Mouse (Mus musculus): ENCODE data around the gene Tmem41b.
"Not testable (repeated sequence)": the region's sequence is repeated elsewhere in the genome, so short reads cannot be mapped to it uniquely, and the experiment has no call there.

Gene Tmem41b

GRCm38 (mm10) chr7:109986775-109987174, at the start of gene Tmem41b:
Gene Tmem41b (minus strand): TSS chr7:109986929.
- DNase-seq (ENCODE audit: low read depth), result not testable (repeated sequence)

GRCm38 (mm10) chr7:110030342-110030741, 43.6 kb upstream of the Tmem41b start:
- DNase-seq (ENCODE audit: low read depth), result no peak

- no peak for DNase-seq (ENCODE audit: low read depth)
These were observed 42.1 kb upstream of the Tmem41b start for GRCm38 (mm10) chr7:110028826-110029225.

- no peak for DNase-seq (ENCODE audit: low read depth)
These were observed 39.9 kb upstream of the Tmem41b start for GRCm38 (mm10) chr7:110026594-110026993.

- DNase-seq (ENCODE audit: low read depth), result no peak
These were observed 36.8 kb upstream of the Tmem41b start for GRCm38 (mm10) chr7:110023553-110023952.

- no peak for DNase-seq (ENCODE audit: low read depth)
These were observed 32.1 kb upstream of the Tmem41b start for GRCm38 (mm10) chr7:110018631-110019482.

- peak; percentile 73 for DNase-seq (ENCODE audit: low read depth)
These were observed 31.4 kb upstream of the Tmem41b start, which contains the start of gene Ipo7 for GRCm38 (mm10) chr7:110018117-110018630. Gene Ipo7 (plus strand): TSS chr7:110018274.

GRCm38 (mm10) chr7:110014272-110014671, 27.5 kb upstream of the Tmem41b start:
- no peak for DNase-seq (ENCODE audit: low read depth)

GRCm38 (mm10) chr7:110011417-110011816, 24.7 kb upstream of the Tmem41b start:
- no peak for DNase-seq (ENCODE audit: low read depth)

- no peak for DNase-seq (ENCODE audit: low read depth)
These were observed 22.4 kb upstream of the Tmem41b start for GRCm38 (mm10) chr7:110009084-110009483.

- DNase-seq (ENCODE audit: low read depth), result no peak
These were observed 21.8 kb upstream of the Tmem41b start for GRCm38 (mm10) chr7:110008513-110008912.

GRCm38 (mm10) chr7:110006471-110007195, 19.9 kb upstream of the Tmem41b start:
- DNase-seq (ENCODE audit: low read depth), result no peak

GRCm38 (mm10) chr7:110005976-110006375, 19.2 kb upstream of the Tmem41b start:
- DNase-seq (ENCODE audit: low read depth), result no peak

GRCm38 (mm10) chr7:110002968-110003367, 16.2 kb upstream of the Tmem41b start:
- DNase-seq (ENCODE audit: low read depth), result peak; percentile 72

GRCm38 (mm10) chr7:110002092-110002491, 15.4 kb upstream of the Tmem41b start:
- no peak for DNase-seq (ENCODE audit: low read depth)

GRCm38 (mm10) chr7:109998388-109998787, 11.7 kb upstream of the Tmem41b start:
- no peak for DNase-seq (ENCODE audit: low read depth)

- peak; percentile 82 for DNase-seq (ENCODE audit: low read depth)
These were observed 6.6 kb upstream of the Tmem41b start for GRCm38 (mm10) chr7:109993157-109993959.

GRCm38 (mm10) chr7:109991286-109991685, 4.6 kb upstream of the Tmem41b start:
- no peak for DNase-seq (ENCODE audit: low read depth)

- DNase-seq (ENCODE audit: low read depth), result peak; percentile 97
These were observed 528 bp downstream of the Tmem41b start for GRCm38 (mm10) chr7:109986133-109986669.

GRCm38 (mm10) chr7:109985661-109986132, 1.0 kb downstream of the Tmem41b start:
- no peak for DNase-seq (ENCODE audit: low read depth)

- not testable (repeated sequence) for DNase-seq (ENCODE audit: low read depth)
These were observed 2.1 kb downstream of the Tmem41b start for GRCm38 (mm10) chr7:109984608-109985007.

All from fibroblast of lung, adult 2 months (primary cell).